9 mouse cellular contexts compared by ENCODE assay signal in the genomic region with DNA sequence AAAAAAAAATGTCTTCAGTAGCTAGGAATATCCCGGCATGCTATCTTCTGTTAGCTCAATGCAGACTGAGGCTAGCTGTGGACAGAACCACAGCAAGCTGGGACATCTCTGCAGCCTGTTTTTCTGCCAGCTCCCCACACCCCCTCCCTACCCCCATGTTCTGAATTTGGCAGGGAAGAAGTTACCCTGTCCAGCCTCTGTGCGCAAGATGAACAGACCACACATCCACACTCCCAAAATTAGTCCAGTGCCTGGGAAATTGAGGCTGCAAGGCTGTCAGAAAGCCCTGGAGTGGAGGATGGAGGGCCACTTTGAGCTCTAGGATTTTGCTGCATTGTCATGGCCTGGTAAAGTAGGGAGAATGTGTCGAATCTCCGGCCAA. TPM values are rescaled to one million over a fixed set of nuclear protein-coding genes. Genes with fewer than 3 reads are reported as not detected.
A peak's percentile ranks its signal among the peaks of the same experiment; 100 is the strongest.
DNase-seq lines count a peak whose midpoint lies in the region; ATAC-seq and TF ChIP-seq lines count a peak whose summit lies in the region.
"Had no signal": no experiment of that assay in that cellular context is flagged by ENCODE, and none has a peak within 500 bp of the region (broad histone marks: within the 10 kb centered on the region; RNA-seq: fewer than 3 reads in every experiment).

No protein-coding gene starts in this region.

- no peaks in the 10 kb centered on the region for H3K36me3 ChIP-seq in E14TG2a.4 (ENCODE audit: insufficient read depth, low read length)
- no peaks in the 10 kb centered on the region for H3K36me3 ChIP-seq in neural tube, embryonic 14.5 days (ENCODE audit: control insufficient read depth, insufficient read depth, low read length)

- 26% methylated on average over 4 of the region's 4 CpGs for WGBS in neural tube, embryonic 14.5 days

- peak overlapping the region; percentile 97 for H3K27ac ChIP-seq in neural tube, embryonic 14.5 days (ENCODE audit: low read depth, low read length)

- peak; percentile 1 for DNase-seq in WW6 (ENCODE audit: low read depth, low spot score)
- DNase-seq in frontal cortex, postnatal 25 days (ENCODE audit: low spot score in 2 of 2) = peak; percentile 21 to 31
- DNase-seq in layer of hippocampus, postnatal 14 days (ENCODE audit: low spot score in 2 of 2) = peak; percentile 36 to 46
- DNase-seq in gastrocnemius, postnatal 10 days = no peak
- DNase-seq in gastrocnemius, postnatal 36 days = no peak

- H3K9me3 ChIP-seq in E14TG2a.4 (ENCODE audit: low read length) = 0 out of 2 replicates have a peak, but pooled peaks cover 3% of the 10 kb centered on the region
- no peaks in the 10 kb centered on the region for H3K9me3 ChIP-seq in neural tube, embryonic 14.5 days (ENCODE audit: control insufficient read depth, low read length)

- H3K4me2 ChIP-seq in neural tube, embryonic 14.5 days (ENCODE audit: low read depth, low read length) = peak overlapping the region; percentile 64

- no peak for TF ChIP-seq CTCF in E14TG2a.4 (conservative IDR thresholded peaks at IDR 0.05; ENCODE audit: low read length)

- ATAC-seq in neural tube, embryonic 14.5 days (ENCODE audit: low read depth) = peak; percentile 13
- no peak for ATAC-seq in inflammation-experienced regulatory T-cells, adult 6 months

- peaks cover 47% of the 10 kb centered on the region for H3K27me3 ChIP-seq in E14TG2a.4 (ENCODE audit: insufficient read depth, low read length)
- no peaks in the 10 kb centered on the region for H3K27me3 ChIP-seq in neural tube, embryonic 14.5 days (ENCODE audit: control insufficient read depth, insufficient read depth, low read length)

- H3K4me1 ChIP-seq in E14TG2a.4 (replicated peaks; ENCODE audit: low read depth, low read length) = peaks cover 19% of the 10 kb centered on the region
- peaks cover 17% of the 10 kb centered on the region for H3K4me1 ChIP-seq in neural tube, embryonic 14.5 days (ENCODE audit: control insufficient read depth, insufficient read depth, low read length)

- H3K4me3 ChIP-seq in E14TG2a.4 (replicated peaks; ENCODE audit: low read length) = peak overlapping the region; percentile 83
- peak overlapping the region; percentile 76 for H3K4me3 ChIP-seq in neural tube, embryonic 14.5 days (ENCODE audit: low read depth, low read length)

- peak overlapping the region; percentile 93 for H3K9ac ChIP-seq in neural tube, embryonic 14.5 days (replicated peaks; ENCODE audit: low read depth, low read length)

- intact Hi-C loops in gastrocnemius, postnatal 36 days (cut with DNase I) = no loop called here

RNA-seq across cellular contexts. Expression of gene Hecw1, which starts 1.3 kb away (rescaled TPM):
- total RNA-seq in layer of hippocampus, postnatal 14 days (2021) = 10 to 100 TPM; 83.0 to 97.8 TPM
- polyA plus RNA-seq in neural tube, embryonic 14.5 days (2014; fragmentation: Nextera tagmentation; extraction: Ambion mirVana) = 50.6 and 55.3 TPM in 2 replicates
- under 1 TPM; 0.20 to 0.36 (median 0.35) TPM for polyA plus RNA-seq in inflammation-experienced regulatory T-cells, adult 6 months (2017; shearing (Covaris generic))
- total RNA-seq in gastrocnemius, postnatal 10 days (2021) = under 1 TPM; 0.50 to 0.54 TPM
- total RNA-seq in gastrocnemius, postnatal 36 days (2021) = under 1 TPM in 1 of 2 experiments, not detected in 1; 0.31 TPM
- polyA plus RNA-seq: small intestine, adult 2 months had no signal

Comparison
In these comparisons a context has a peak if more than half of its experiments do, and no peak if none do; other contexts are left out.
1. DNase-seq: peak in WW6 (single experiment), frontal cortex, postnatal 25 days (2 of 2) and layer of hippocampus, postnatal 14 days (2 of 2); none in gastrocnemius, postnatal 10 days (single experiment) and gastrocnemius, postnatal 36 days (0 of 2).
2. RNA of gene Hecw1, which starts 1.3 kb away (total RNA-seq): 83.0 to 97.8 TPM in layer of hippocampus, postnatal 14 days; 0.50 to 0.54 TPM in gastrocnemius, postnatal 10 days and 0.31 TPM in gastrocnemius, postnatal 36 days; every median in the first group is over 10 times any median in the second.